Mouse (Mus musculus): ENCODE data around the gene Cdc40.

- no peak for TF ChIP-seq CTCF (conservative IDR thresholded peaks at IDR 0.05; ENCODE audit: insufficient read depth, insufficient read length, low read depth, low read length)
- no peak for TF ChIP-seq POLR2A (IDR thresholded peaks at IDR 0.05; ENCODE audit: low read depth, low read length)
Observed at GRCm38 (mm10) chr10:40855616-40856015, 27.5 kb downstream of the Cdc40 start.

All from kidney, adult 2 months (tissue).